Mouse (Mus musculus): ENCODE measurements around the gene H2-Q10. TPM values are rescaled to one million over a fixed set of nuclear protein-coding genes. Genes with fewer than 3 reads are reported as not detected.
A peak's percentile ranks its signal among the peaks of the same experiment; 100 is the strongest.
"Not testable (repeated sequence)": the region's sequence is repeated elsewhere in the genome, so short reads cannot be mapped to it uniquely, and the experiment has no call there.

The H2-Q10 gene
- total and polyA plus RNA-seq, 3 experiments = 0.34 to 7.0 (median 0.37) TPM

DNA sequence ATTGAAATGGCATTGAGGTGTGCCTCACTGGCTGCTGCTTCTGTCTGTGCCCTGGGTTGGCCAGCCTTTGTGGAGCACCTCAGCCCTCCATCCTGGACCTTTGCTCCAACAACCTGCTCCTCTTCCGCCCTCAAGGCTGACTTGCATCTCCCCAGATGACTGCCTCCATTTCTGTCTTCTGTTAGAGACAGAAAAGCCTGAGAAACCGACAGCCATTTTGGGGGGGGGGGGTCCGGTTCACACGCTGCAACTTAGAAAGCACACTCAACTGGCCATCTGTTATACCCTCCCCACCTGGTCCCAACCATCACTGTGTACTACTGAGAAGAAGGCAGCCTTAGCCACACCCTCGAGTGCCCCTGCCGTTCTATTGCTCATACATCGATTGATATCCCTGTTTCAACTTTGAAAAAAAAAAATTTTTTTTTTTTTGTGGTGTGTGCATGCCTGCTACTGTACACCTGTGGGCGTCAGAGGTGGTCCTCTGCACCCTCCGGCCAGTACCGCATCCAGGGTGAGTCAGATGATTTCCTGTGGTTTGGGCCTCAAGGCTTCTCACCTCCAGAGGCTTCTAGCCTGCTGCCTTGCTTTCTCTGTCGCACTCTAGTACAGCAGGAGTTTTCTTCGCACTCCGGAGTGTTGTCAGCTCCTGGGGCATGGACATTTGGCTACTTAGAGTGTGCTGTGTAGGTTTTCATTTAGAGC, 37.8 kb downstream of the H2-Q10 start:
- Histone ChIP-seq H3K4me1 (ENCODE audit: control insufficient read depth, insufficient read depth, low read length) (no peaks in the 10 kb centered on the region), H3K27ac (no peak overlapping the region), H3K27me3 (ENCODE audit: control insufficient read depth, insufficient read depth, low read length) (no peaks in the 10 kb centered on the region), H3K9ac (ENCODE audit: low read depth, low read length) (no peak overlapping the region), H3K79me2 (replicated peaks; ENCODE audit: control insufficient read depth, insufficient read depth, low read length) (no peaks in the 10 kb centered on the region), H3K4me3 (no peak overlapping the region), H3K36me3 (ENCODE audit: control insufficient read depth, insufficient read depth, low read length) (no peaks in the 10 kb centered on the region)
- no peak for DNase-seq
- no peak for TF ChIP-seq POLR2A (IDR thresholded peaks at IDR 0.05; ENCODE audit: insufficient read depth, low read depth, low read length)
- no peak for TF ChIP-seq EP300 (IDR thresholded peaks at IDR 0.05; ENCODE audit: insufficient read depth, low read depth, low read length)
- no peak for TF ChIP-seq CTCF (IDR thresholded peaks at IDR 0.05)
- 40% methylated on average over 13 of the region's 13 CpGs for WGBS
- intact Hi-C loops (cut with DNase I) = no loop called here

DNA sequence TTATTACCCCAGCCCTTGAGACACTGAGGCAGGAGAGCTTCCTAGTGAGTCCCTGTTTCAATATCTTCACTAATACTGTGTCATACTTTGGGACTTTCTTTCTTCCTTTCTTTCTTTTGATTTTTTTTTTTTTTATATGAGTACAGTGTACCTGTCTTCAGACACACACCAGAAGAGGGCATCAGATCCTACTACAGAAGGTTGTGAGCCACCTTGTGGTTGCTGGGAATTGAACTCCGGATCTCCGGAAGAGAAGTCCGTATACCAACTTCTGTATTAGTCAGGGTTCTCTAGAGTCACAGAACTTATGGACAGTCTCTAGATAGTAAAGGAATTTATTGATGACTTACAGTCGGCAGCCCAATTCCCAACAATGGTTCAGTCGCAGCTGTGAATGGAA, 38.4 kb downstream of the H2-Q10 start:
- H3K9ac ChIP-seq (ENCODE audit: low read depth, low read length); H3K4me1 ChIP-seq (ENCODE audit: control insufficient read depth, insufficient read depth, low read length); H3K27ac ChIP-seq; intact Hi-C loops (cut with DNase I); H3K36me3 ChIP-seq (ENCODE audit: control insufficient read depth, insufficient read depth, low read length); H3K79me2 ChIP-seq (replicated peaks; ENCODE audit: control insufficient read depth, insufficient read depth, low read length); DNase-seq; H3K27me3 ChIP-seq (ENCODE audit: control insufficient read depth, insufficient read depth, low read length); H3K4me3 ChIP-seq: not testable (repeated sequence)
- WGBS = 66% methylated on average over 5 of the region's 5 CpGs

DNA sequence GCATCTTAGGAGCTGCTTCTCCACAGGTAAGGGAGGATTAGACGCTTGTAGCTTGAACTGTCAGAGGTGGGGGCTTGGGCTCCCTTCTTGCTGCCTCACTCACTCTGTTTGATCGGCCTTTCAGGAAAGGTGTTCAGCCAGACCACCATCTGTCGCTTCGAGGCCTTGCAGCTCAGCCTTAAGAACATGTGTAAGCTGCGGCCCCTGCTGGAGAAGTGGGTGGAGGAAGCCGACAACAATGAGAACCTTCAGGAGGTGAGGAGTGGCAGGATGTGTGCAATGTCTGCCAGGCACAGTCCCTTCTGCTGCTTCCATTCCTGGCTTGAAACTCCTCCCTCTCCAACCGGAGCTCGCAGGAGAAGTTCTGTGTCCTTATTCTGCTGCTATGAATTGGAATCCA, 39.4 kb downstream of the H2-Q10 start:
- H3K36me3 ChIP-seq (ENCODE audit: control insufficient read depth, insufficient read depth, low read length) = no peaks in the 10 kb centered on the region
- WGBS = 19% methylated on average over 8 of the region's 8 CpGs
- H3K27ac ChIP-seq = no peak overlapping the region
- no peak overlapping the region for H3K9ac ChIP-seq (ENCODE audit: low read depth, low read length)
- H3K79me2 ChIP-seq (replicated peaks; ENCODE audit: control insufficient read depth, insufficient read depth, low read length) = no peaks in the 10 kb centered on the region
- TF ChIP-seq CTCF (IDR thresholded peaks at IDR 0.05) (peak; percentile 56), POLR2A (IDR thresholded peaks at IDR 0.05; ENCODE audit: insufficient read depth, low read depth, low read length) (no peak)
- no peaks in the 10 kb centered on the region for H3K27me3 ChIP-seq (ENCODE audit: control insufficient read depth, insufficient read depth, low read length)
- H3K4me1 ChIP-seq (ENCODE audit: control insufficient read depth, insufficient read depth, low read length) = no peaks in the 10 kb centered on the region
- H3K4me3 ChIP-seq = no peak overlapping the region
- intact Hi-C loops (cut with DNase I) = no loop called here
- DNase-seq = peak in 1 of 2 experiments; percentile 20

DNA sequence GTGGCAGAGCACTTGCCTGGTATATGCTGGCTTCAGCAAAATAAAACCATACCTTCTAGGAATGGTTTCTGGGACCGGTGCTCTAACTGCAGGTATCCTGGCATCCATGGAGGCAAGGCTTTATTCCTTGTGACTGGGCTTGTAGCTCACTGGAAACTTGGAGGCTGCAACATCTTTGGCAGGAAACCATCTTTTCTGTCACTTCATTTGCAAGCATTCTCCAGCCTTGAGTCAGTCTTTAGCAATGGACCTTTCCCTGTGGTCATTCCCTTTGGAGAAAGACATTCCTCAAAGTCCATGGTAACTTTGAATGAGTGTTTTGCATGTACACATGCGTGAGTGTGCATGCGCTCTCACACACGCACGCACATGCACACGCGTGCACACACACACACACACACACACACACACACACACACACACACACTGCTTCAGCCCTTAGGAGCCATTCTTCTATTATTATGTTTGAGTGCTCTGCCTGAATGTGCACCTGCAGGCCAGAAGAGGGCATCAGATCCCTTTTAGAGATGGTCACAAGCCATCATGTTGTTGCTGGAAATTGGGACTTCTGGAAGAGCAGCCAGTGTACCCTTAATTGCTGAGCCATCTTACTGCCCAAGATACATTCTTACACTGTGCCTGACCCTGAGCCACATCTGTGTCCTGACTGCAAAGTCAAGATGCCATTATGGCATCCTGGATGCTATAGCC, 43.2 kb downstream of the H2-Q10 start:
- DNase-seq = no peak
- H3K79me2 ChIP-seq (replicated peaks; ENCODE audit: control insufficient read depth, insufficient read depth, low read length) = no peaks in the 10 kb centered on the region
- no peaks in the 10 kb centered on the region for H3K27me3 ChIP-seq (ENCODE audit: control insufficient read depth, insufficient read depth, low read length)
- WGBS = 85% methylated on average over 7 of the region's 7 CpGs
- TF ChIP-seq EP300 (IDR thresholded peaks at IDR 0.05; ENCODE audit: insufficient read depth, low read depth, low read length) = no peak
- peak; percentile 46 for TF ChIP-seq CTCF (IDR thresholded peaks at IDR 0.05)
- no peak for TF ChIP-seq POLR2A (IDR thresholded peaks at IDR 0.05; ENCODE audit: insufficient read depth, low read depth, low read length)
- 0 out of 2 replicates have a peak, but pooled peaks cover 1% of the 10 kb centered on the region for H3K4me1 ChIP-seq (ENCODE audit: control insufficient read depth, insufficient read depth, low read length)
- no peaks in the 10 kb centered on the region for H3K36me3 ChIP-seq (ENCODE audit: control insufficient read depth, insufficient read depth, low read length)
- intact Hi-C loops (cut with DNase I) = no loop called here
- H3K27ac ChIP-seq = no peak overlapping the region
- no peak overlapping the region for H3K9ac ChIP-seq (ENCODE audit: low read depth, low read length)
- H3K4me3 ChIP-seq = no peak overlapping the region

DNA sequence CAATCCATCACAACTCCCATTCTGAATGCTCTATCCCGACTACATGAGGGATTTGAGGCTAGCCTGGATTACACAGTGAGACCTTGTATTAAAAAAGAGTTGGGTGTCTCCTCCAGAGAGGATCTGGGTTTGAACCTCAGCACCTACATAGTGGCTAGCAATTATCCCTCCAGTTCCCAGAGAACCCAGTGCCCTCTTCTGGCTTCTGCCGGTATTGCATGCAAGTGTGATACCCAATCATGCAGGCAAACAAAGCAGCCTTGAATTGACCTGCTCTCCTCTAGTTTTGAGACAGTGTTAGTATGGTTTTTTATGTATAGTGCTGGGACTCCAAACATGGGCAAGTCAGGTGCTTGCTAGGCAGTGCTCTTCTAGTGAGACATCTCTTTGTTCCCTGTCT, 44.0 kb downstream of the H2-Q10 start:
- no peaks in the 10 kb centered on the region for H3K79me2 ChIP-seq (replicated peaks; ENCODE audit: control insufficient read depth, insufficient read depth, low read length)
- no peak overlapping the region for H3K9ac ChIP-seq (ENCODE audit: low read depth, low read length)
- DNase-seq = peak; percentile 54 to 87
- H3K4me1 ChIP-seq (ENCODE audit: control insufficient read depth, insufficient read depth, low read length) = 0 out of 2 replicates have a peak, but pooled peaks cover 1% of the 10 kb centered on the region
- H3K4me3 ChIP-seq = no peak overlapping the region
- no peak for TF ChIP-seq EP300 (IDR thresholded peaks at IDR 0.05; ENCODE audit: insufficient read depth, low read depth, low read length)
- peak; percentile 91 for TF ChIP-seq CTCF (IDR thresholded peaks at IDR 0.05)
- TF ChIP-seq POLR2A (IDR thresholded peaks at IDR 0.05; ENCODE audit: insufficient read depth, low read depth, low read length) = no peak
- intact Hi-C loops (cut with DNase I) = loop anchor here (2.0 kb wide), 1 partner anchor 29 kb away; no protein-coding TSS in a partner anchor
- H3K27ac ChIP-seq = no peak overlapping the region
- WGBS = 14% methylated on average over 2 of the region's 2 CpGs
- H3K36me3 ChIP-seq (ENCODE audit: control insufficient read depth, insufficient read depth, low read length) = no peaks in the 10 kb centered on the region
- no peaks in the 10 kb centered on the region for H3K27me3 ChIP-seq (ENCODE audit: control insufficient read depth, insufficient read depth, low read length)

DNA sequence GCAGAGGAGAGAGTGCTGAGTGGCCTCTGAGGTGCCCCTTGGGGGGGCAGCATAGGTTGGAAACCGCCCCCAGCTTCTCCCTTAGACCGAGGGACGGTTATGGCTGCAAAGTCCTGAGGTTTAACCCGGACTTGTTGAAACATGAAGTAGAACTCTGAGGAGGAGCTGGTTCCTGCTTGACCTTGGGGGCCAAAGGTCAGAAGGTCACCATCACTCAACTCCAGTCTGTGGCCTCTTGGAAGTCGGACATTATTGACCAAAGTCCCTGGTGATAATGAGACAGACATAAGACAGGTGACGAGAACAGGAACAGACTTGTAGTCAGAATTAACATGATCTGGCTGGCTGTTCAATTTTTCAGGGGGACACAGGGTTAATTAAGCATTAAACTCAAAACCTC, 44.9 kb downstream of the H2-Q10 start:
- Histone ChIP-seq H3K79me2 (replicated peaks; ENCODE audit: control insufficient read depth, insufficient read depth, low read length) (no peaks in the 10 kb centered on the region), H3K27me3 (ENCODE audit: control insufficient read depth, insufficient read depth, low read length) (no peaks in the 10 kb centered on the region), H3K27ac (no peak overlapping the region), H3K4me1 (ENCODE audit: control insufficient read depth, insufficient read depth, low read length) (0 out of 2 replicates have a peak, but pooled peaks cover 1% of the 10 kb centered on the region), H3K4me3 (no peak overlapping the region), H3K9ac (ENCODE audit: low read depth, low read length) (no peak overlapping the region), H3K36me3 (ENCODE audit: control insufficient read depth, insufficient read depth, low read length) (no peaks in the 10 kb centered on the region)
- intact Hi-C loops (cut with DNase I) = loop anchor here (2.0 kb wide), 1 partner anchor 30 kb away; no protein-coding TSS in a partner anchor
- WGBS = 72% methylated on average over 6 of the region's 6 CpGs
- no peak for DNase-seq
- TF ChIP-seq EP300 (IDR thresholded peaks at IDR 0.05; ENCODE audit: insufficient read depth, low read depth, low read length) (no peak), CTCF (IDR thresholded peaks at IDR 0.05) (no peak), POLR2A (IDR thresholded peaks at IDR 0.05; ENCODE audit: insufficient read depth, low read depth, low read length) (no peak)

Measured in heart, adult 2 months (tissue).